Mouse (Mus musculus) erythroblast, embryonic 14.5 days (primary cell): ENCODE measurements around the gene Cdkn2c.

ENCODE experiments used
- GATA1 ChIP-seq: IDR thresholded peaks from 2 replicates; pipeline ENCODE4 v1.6.1; 2012; ENCODE audit warnings: low read length, inconsistent platforms, mixed read lengths
- TAL1 ChIP-seq: IDR thresholded peaks from 3 replicates; pipeline ENCODE4 v1.6.1; 2012; ENCODE audit warnings: low read length, inconsistent platforms, mixed read lengths

DNA sequence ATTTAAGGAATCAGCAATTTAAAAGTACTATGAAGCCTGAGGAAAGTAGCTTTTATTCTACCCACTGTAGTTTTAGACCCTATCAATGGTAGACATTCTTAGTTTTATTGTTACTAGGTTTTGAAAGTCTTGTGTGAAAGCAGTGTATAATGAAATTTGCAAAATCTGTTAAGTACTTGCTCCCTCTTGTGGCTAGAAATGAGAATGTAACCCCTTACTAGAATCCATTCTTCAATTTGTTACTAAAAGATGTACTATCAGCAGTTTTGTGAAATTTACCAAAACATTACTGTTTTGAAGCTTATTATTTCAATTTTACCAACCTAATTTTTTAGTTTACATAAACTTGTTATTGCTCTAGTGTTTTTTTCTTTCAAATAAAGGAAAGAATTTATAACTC, 36.6 kb upstream of the Cdkn2c start:
- TF ChIP-seq TAL1 (no peak), GATA1 (no peak)
